Mouse (Mus musculus): ENCODE measurements around the gene Txnrd2.

Txnrd2 gene

DNA sequence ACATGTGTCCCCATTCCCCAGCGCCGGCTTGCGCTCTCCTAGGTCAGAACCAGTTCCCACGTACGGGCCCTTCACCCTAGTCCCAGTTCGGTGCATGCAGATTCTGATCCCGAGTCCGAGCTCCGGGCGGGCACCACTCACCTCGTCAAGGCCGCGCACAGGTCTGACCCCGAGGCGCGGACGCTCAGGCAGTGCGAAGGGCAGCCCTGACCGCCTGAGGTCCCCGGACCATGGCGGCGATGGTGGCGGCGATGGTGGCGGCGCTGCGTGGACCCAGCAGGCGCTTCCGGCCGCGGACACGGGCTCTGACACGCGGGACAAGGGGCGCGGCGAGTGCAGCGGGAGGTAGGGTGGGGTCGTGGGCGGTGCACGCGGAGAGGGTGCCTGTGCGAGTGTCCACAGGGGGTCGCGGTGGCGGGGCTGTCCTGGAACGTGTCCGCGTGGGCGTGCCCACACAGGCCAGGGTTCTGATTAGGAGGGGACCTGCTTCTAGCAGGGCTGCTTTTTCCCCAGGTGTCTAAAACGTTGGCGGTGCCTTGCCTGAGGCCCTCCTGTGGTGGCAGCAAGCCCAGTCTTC, at the start of gene Txnrd2:
Txnrd2 (plus strand) TSS at position 170 of the 577 bp plus-strand sequence.
- in situ Hi-C loops (cut with MboI, MseI) = loop anchor here in 1 of 2 experiments (5.0 kb wide), 1 partner anchor 89 kb away; no protein-coding TSS in a partner anchor

DNA sequence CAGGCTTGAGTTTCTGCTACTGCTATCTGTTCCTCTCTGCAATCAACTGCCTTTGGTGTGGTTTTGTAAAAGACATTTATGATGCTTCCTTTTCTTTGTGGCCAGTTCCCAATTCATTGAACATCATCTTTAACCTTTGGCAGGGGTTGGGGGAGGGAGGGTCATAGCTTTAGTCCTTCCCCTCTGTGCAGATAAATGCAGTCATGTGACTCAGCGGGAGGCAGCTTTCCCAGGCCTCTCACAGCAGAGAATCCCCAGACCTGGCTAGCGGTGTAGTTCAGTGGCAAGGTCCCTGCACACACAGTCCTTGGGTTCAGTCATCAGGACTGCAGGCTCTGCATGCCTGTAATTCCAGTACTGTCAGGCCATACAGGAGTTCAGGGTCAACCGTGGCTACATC, 49.0 kb upstream of the Txnrd2 start:
- in situ Hi-C loops (cut with MboI, MseI) = no loop called here

DNA sequence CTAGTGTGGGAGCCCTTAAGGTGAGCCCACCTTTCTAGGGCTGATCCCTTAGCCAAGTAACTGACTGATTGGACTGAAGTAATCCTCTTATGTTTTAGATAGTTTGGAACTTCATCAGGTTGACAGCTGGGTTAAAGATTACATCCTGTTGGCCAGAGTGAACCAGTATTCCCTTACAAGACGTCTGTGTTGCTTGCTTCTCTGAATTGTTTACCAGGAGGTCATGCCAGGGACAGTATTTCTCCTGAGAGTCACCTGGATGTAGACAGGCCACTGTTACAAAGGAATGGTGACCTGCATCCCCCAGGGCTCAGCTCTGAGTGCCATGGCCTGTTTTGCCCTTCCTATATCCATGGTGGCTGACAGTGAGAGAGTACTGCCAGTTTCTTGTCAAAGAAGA, 47.7 kb upstream of the Txnrd2 start:
- in situ Hi-C loops (cut with MboI, MseI) = no loop called here

DNA sequence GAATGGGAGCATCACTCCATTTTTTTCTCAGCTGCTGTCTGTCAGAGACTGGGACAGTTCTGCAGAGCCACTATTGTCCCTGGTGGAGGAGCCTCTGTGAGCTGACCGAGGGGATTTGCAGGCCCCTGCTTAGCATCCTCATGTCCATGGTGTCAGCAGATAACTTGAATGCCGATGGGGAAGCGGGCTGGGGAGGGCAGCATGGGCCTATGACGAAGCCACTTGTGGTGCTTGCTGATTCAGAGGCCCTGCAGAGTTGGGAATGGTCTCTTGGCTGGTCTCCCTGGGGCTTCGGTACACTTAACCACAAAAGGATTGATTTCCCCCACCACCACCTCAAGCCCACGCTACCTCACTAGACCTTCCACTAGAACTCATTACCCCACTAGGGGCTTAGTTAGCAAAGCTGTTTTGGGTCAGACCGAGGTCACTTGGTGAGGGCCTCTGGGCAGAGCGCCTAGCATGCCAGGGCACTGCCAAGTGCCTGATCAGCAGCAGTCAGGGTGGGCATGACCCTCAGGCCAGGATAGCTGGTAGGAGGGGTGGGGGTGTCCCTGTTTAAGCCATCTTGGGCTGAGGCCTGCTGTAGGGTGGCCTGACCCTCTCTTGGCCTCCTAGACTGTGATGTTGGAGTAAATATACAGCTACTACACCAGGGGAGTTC, 46.7 kb upstream of the Txnrd2 start:
- in situ Hi-C loops (cut with MboI, MseI) = no loop called here

DNA sequence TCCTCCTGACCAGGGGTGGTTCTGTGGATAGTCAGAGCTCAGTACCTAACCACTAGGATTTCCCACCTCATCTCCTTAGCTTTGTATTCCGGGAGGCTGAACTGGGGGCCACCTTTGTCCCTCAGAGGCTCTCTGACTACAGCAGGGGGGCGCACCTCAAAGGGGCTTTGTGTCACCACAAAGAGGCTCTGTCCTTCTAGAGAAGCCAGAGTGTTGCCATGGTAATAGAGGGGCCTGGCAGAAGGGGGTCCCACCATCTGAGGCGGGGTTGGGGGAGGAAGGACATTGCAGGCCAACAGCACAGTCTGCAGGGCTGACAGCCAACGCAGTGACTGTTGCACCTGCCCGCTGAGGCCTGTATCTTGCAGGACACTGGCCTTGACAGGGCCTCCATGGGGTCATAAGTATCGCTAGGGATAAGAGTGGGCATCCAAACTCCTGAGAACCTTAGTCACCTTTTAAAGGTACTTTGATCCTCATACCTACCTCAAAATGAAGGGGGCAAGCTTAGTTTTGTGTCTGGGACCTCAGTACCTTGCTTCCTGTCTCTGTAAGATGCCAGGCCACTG, 45.6 kb upstream of the Txnrd2 start:
- in situ Hi-C loops (cut with MboI, MseI) = no loop called here

DNA sequence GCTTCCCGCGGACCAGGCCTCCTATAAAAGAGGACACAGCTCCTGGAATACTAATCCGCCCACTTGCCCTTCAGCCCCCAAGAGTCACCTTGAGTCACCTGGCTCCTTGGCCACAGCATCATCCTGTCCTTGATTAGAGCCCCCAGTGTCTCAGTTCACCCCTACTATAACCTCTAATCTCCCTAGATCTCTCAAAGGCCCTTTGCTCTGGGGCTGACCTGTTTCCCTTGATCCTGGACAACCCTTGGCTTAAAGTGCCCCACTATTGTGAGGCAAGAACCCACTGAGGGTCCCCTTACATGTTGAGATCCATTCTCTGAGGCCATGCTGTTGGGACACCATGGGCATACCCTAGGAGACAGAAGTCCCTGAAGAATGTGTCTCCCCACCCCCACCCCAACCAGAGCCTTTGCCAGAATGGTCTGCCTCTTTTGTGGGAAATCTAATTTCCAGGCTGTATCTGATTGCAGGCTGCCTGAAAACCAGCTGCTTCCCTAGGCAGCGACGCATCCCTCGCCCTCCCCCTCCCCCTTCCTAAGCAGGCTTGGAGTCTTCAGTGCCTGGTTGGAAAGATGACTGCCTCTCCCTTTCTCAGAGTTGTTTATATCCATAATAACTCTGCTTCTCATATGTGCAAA, 44.4 kb upstream of the Txnrd2 start:
- in situ Hi-C loops (cut with MboI, MseI) = no loop called here

DNA sequence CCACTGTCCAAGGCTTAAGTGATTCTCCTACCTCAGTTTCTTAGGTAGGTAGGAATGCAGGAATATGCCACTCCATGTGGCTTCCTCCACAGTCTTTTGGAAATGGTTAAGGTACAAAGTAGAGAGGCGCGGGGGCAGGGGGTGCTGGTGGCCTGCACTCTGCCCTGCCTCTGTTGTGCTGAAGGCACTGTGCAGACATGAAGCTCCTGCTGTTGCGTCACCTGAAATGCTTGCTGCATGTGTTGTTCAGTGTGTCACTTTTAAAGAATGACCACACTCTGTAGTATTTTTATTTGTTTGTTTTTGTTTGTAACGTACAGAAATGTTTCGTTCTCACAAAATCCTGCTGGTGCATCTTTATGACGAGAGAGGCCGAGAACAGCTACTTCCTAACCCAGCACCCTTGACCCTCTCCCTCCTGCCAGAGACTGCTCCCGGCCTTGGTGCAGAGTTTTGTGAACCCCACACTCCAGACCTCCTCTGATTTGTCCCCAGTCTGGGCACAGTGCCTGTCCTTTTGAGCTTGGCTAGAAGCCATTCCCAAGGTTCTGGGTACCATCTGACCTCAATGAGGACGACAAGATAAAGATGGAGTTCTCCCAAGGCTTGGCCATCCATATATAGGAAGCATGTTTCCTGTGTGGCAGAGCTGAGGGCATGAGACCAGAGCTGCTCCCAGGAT, 43.0 kb upstream of the Txnrd2 start:
- in situ Hi-C loops (cut with MboI, MseI) = no loop called here

DNA sequence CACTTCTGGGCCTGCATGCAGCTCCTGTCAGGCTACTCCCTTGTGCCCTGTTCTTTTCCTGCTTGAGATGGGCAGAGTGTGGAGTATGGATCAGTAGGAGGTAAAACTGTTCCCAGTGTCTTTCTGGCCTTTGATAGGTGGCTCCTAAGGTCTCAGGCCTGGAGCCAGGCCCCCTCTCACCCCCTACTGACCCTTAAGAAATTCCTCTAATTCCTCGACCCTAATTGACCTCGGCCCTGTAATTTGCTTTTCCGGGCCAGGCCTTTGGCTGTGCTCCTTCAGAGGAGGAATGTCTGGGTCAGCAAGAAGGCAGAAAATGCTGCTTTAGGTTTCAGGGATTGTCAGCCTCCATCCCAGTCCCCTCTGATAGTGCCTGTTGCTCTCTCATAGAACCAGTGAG, 42.4 kb upstream of the Txnrd2 start:
- in situ Hi-C loops (cut with MboI, MseI) = no loop called here

DNA sequence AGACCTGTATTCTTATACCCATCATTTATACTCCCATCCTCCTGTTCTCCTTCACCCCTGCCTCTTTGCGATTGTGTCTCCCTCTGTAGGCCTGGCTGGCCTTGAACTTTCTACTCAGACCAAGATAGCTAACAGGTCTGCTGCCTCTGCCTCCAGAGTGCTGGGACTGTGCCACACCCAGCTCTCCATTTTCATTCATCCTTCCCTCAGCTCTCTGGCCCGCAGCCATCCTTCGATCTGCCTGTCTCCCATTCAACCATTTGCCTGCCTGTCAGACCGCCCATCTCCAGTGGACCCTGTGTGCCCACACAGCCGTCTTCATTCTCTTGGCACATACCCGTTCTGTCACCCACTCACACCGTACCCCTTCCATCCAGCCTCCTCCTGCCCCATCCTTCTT, 42.0 kb upstream of the Txnrd2 start:
- in situ Hi-C loops (cut with MboI, MseI) = no loop called here

DNA sequence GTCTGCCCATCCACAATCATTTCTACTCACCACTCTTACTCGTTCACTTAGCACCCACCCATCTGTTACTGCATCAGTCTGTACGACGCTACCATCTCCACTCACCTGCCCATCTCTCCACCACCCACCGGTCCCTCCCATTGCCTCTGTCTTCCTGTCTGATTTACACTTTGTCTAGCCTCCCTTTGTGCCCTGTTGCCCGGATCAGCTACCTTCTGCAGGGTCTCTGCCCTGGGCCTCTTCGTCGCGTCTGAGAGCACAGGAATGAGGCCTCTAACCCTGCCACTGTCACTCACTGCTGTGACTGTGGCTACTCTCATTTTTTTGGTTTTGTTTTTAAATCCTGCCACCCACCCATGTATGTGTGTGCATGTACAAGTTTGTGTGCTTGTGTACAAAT, 41.5 kb upstream of the Txnrd2 start:
- in situ Hi-C loops (cut with MboI, MseI) = loop anchor here in 1 of 2 experiments (5.0 kb wide), 1 partner anchor 37 kb away; the partner anchor contains the start of genes Arvcf and Tango2

DNA sequence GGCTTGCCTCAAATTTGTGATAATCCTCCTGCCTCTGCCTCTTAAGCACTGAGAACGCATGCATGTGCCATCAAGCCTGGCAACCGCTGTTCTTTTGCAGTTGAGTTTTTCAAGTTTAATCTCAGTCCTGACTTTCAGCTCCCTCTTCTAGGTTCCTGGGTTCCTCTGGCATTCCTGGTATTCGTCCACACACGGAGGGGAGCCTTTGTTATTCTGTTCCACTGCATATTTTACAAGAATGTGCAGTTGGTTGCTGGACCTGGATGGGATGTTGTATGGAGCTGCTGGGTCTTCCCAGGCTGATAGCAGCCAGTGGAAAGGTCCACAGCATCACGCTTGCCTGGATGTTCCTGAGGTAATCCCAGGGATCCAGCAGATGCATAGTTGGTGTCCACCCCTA, 40.8 kb upstream of the Txnrd2 start:
- in situ Hi-C loops (cut with MboI, MseI) = loop anchor here in 1 of 2 experiments (5.0 kb wide), 1 partner anchor 38 kb away; the partner anchor contains the start of genes Arvcf and Tango2

DNA sequence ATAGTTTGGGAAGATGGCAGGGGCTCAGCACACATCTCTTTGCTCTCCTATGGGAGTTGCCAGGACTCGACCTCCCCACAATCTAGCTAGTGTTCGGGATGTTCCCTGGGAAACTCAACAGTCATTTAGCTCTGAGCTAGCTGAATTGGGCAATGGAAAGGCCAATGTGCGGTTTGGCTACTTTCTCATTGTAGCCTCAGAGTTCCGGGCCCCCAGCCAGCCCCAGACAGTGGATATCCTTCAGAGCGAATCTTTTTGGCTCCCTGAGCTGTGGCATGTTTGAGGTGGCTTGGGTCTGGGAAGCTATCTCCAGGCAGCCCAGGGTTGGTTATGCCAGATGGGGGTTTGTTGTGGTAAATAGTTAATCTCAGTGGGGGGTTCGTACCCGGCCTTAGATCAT, 39.7 kb upstream of the Txnrd2 start:
- in situ Hi-C loops (cut with MboI, MseI) = loop anchor here in 1 of 2 experiments (5.0 kb wide), 1 partner anchor 39 kb away; the partner anchor contains the start of genes Arvcf and Tango2

DNA sequence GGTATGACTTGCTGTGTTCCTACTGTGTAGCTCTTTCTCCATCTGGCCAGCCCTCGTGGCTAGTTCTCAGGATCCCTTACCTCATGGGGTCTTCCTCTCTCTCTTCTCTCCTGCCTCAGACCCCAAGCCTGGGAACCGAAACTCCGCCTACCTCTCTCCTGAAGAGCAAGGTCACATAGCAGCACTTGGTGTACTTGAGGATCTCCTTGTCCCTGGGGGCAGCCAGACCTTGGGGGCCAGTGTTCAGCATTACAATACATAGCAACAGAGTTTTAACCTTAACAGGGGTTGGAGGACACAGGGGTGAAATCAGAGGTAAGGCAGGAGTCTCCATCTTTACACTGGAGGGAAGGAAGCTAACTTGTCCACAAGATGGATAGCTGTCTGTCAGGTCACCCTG, 39.2 kb upstream of the Txnrd2 start:
- in situ Hi-C loops (cut with MboI, MseI) = loop anchor here in 1 of 2 experiments (5.0 kb wide), 1 partner anchor 40 kb away; the partner anchor contains the start of genes Arvcf and Tango2

DNA sequence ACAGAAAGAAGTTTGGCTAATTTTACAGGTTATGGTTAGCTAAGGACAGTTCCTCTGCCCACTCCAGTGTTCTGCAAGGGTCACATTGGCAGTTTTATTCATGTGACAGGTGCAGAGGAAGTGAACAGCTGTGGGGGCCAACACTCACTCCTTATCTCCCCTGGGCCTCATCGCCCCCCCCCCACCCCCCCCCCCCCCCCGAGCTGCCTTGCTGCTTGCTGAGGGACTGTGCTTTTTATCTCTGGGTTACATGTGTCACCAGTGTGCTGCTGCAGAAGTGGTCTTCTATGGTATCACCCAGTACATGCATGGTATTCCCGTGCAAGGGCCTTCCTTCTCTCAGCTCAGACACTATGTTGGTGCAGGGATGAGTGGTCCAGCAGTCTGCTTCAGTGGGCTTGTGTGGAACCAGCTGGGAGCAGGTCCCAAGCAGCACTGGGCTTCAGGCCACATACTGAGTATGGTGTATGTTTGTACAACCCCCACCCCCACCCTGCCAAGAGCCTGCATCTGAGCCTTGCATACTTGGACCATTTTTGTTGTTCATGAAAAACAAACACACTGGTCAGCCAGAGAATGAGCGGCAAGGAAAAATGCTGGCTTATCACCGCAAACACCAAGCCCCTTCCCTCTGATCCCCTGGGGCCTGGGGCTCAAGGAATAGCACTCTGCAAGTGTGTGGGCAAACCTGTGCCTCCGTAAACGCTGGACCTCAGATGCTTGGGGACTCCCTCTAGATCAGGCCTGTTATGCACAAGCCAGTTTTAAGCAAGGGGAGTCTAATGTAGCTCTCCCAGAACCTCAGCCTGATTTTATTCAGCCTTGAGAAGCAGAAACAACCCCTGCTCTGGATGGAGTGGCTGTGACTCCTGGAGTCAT, 38.2 kb upstream of the Txnrd2 start:
- in situ Hi-C loops (cut with MboI, MseI) = loop anchor here in 1 of 2 experiments (5.0 kb wide), 1 partner anchor 41 kb away; the partner anchor contains the start of genes Arvcf and Tango2

DNA sequence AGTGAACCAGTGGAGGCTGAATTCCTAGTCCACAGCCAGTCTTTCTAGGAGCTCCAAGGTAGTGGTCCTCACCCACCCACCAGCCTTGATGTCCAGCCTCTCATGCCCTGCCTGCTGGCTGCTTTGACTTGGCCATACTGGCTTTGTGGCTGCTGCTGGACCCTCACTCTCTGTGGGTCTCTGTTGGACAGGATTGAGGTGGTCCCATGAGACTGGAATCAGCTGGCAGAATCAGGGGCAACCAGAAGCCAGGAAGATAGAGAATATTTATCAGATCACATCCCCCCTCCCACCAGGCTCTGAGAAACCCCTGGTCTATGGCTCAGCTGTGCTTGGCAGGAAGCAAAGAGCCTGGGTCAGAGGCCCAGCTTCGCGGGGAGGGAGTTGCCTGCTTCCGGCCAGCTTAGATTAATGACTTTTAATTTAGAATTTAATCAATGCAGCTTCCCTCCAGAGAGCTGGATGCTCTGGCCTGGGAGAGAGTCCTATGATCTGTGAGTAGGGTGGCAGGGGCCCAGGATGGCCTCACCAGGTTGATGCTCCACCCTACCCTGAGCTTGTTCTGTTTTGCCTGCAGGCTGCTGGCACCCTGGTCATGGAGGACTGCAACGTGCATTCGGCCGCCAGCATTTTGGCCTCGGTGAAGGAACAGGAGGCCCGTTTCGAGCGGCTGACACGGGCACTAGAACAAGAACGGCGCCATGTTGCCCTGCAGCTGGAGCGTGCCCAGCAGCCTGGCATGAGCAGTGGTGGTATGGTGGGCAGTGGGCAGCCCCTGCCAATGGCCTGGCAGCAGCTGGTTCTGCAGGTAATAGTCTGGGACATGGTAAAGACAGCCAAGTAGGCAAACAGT, 37.4 kb upstream of the Txnrd2 start:
- in situ Hi-C loops (cut with MboI, MseI) = loop anchor here in 1 of 2 experiments (5.0 kb wide), 1 partner anchor 42 kb away; the partner anchor contains the start of genes Arvcf and Tango2

DNA sequence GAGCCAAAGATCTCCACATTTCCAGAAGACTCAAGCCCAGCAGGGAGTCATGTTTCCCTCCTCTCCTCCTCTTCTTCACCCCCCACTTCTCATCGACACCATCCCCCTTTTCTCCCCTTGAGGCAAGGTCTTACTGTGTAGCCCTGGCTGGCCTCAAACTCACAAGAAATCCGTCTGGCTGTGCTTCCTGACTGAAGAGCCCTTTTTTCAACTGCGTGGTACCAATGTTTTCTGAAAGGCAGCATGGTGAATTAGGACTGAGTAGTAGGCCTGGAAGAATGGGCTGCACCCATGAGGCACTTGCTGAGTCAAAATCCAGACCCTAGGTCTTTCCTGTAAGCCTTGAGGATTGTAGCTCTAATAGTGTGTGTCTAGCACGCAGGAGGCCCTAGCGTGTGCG, 35.8 kb upstream of the Txnrd2 start:
- in situ Hi-C loops (cut with MboI, MseI) = no loop called here

DNA sequence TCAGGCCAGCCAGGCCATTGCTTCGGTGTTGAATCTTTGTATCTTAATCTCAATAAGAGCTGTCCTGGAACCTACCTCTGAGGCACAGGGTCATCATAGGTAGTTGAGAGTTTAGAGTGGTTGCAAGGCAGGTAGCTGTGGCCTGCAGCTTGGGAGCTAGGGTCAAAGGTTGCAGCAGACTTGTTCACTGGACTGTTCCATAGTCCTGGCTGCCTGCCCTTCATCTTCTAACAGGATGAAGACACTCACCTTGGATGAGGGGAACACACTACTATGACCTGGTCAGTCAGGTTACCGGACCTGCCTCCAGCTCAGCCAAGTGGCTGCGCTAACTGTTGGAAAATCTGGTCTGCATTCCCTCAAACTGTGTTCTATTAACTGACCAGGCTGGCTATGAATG, 35.1 kb upstream of the Txnrd2 start:
- in situ Hi-C loops (cut with MboI, MseI) = no loop called here

DNA sequence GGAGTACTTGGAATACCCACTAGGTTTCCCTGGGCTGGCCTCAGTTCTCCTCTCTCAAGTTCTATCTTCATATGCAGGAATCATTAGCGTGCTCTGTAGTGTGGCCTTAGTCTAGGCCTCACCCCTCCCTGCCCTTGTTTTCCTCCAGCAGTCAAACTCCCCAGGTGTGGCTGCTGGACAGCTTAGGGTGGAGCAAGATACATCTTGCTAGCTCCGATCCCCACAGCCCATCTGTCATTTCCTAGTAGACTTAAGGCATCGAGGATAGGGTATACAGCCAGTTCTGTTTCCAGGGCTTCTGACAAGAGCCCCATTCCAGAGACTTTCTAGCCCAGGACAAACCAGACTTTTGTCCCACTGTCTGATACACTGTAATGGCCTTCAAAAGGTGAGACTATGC, 34.5 kb upstream of the Txnrd2 start:
- in situ Hi-C loops (cut with MboI, MseI) = no loop called here
